Mouse (Mus musculus) midbrain, embryonic 11.5 days (tissue): ENCODE results near the gene Rgs8. TPM values are rescaled to one million over a fixed set of nuclear protein-coding genes. Genes with fewer than 3 reads are reported as not detected.
A peak's percentile ranks its signal among the peaks of the same experiment; 100 is the strongest.

ENCODE experiments used
- ATAC-seq: fragments of 200-750 bp; cut with Nextera tagmentation; 2 replicates; pipeline ENCODE4 v1.8.0; 2017; ENCODE audit warnings: moderate TSS enrichment, moderate library complexity; ENCODE audit not compliant: low FRiP score
- DNase-seq: peaks from one replicate; pipeline ENCODE4 v3.0.0; 2015; ENCODE audit warnings: low spot score; ENCODE audit errors: missing footprints
- H3K27ac ChIP-seq: fragments of 300-500 bp; sonication (generic); 2 replicates; pipeline ENCODE4 v1.5.1; 2014; ENCODE audit warnings: low read depth, low read length
- H3K27me3 ChIP-seq: fragments of 300-500 bp; sonication (generic); 2 replicates; pipeline ENCODE4 v1.6.1; 2014; ENCODE audit warnings: mild to moderate bottlenecking, low read length, moderate library complexity, mixed read lengths; ENCODE audit not compliant: control insufficient read depth, insufficient read depth
- H3K36me3 ChIP-seq: fragments of 300-500 bp; sonication (generic); 2 replicates; pipeline ENCODE4 v1.6.1; 2014; ENCODE audit warnings: mild to moderate bottlenecking, low read length, moderate library complexity, mixed read lengths; ENCODE audit not compliant: control insufficient read depth, insufficient read depth
- H3K4me1 ChIP-seq: fragments of 300-500 bp; sonication (generic); 2 replicates; pipeline ENCODE4 v1.6.1; 2014; ENCODE audit warnings: low read length; ENCODE audit not compliant: control insufficient read depth, insufficient read depth
- H3K4me2 ChIP-seq: fragments of 300-500 bp; sonication (generic); 2 replicates; pipeline ENCODE4 v1.6.1; 2014; ENCODE audit warnings: mild to moderate bottlenecking, moderate library complexity
- H3K4me3 ChIP-seq: fragments of 300-500 bp; sonication (generic); 2 replicates; pipeline ENCODE4 v1.5.1; 2014; ENCODE audit warnings: low read depth, low read length
- H3K9ac ChIP-seq: fragments of 300-500 bp; sonication (generic); 2 replicates; pipeline ENCODE4 v1.6.1; 2014; ENCODE audit warnings: low read length
- H3K9me3 ChIP-seq: fragments of 300-500 bp; sonication (generic); 2 replicates; pipeline ENCODE4 v1.6.1; 2016; ENCODE audit warnings: low read length; ENCODE audit not compliant: control insufficient read depth
- WGBS: fragments of 180-500 bp; shearing (Covaris S2); extraction: QIAGEN DNeasy Blood & Tissue Kit; methylation state at CpG from one replicate; pipeline ENCODE4 v1.1.7; 2014; 5-methylcytosine and 5-hydroxymethylcytosine counted together
- polyA plus RNA-seq: library from polyadenylated mRNA; unstranded; fragments of >200 nt; fragmentation: Nextera tagmentation; extraction: Ambion mirVana; gene quantifications from 2 replicates; pipeline ENCODE4 v1.2.1, GENCODE M21; 2014

Rgs8 gene
- polyA plus RNA-seq, 1 experiment from 2014 or later, result 12.7 TPM

DNA sequence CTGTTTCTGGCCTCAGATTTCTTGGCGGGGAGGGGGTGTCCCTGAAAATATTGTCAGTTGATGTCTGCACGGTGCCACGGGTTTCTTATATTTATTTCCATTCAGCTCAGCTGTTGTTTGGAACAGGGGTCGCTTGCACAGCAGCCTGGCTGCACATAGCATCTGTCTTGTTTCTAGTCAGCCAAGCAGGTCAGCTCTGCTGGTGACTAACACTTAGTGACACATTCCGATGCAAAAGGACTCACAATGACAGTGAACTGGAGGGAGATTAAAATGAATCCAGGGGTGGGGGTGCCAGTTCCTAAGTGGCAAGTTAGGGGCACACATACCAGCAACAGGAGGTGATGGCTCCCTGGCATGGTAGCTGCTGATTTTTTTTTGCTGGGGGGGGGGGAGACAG lies 849 bp downstream of the Rgs8 start:
- Histone ChIP-seq H3K36me3 (no peaks in the 10 kb centered on the region), H3K9me3 (no peaks in the 10 kb centered on the region), H3K4me2 (peak overlapping the region; percentile 71), H3K4me3 (peak overlapping the region; percentile 40), H3K27me3 (peaks cover 2% of the 10 kb centered on the region; the same call in 1 of the 2 replicates), H3K4me1 (peaks cover 23% of the 10 kb centered on the region), H3K27ac (peak overlapping the region; percentile 47; the same call in 1 of the 2 replicates), H3K9ac (peak overlapping the region; percentile 53)
- ATAC-seq (0 out of 2 replicates have a peak, but pooled peaks have one; percentile 14), DNase-seq (no peak)
- 2% methylated on average over 5 of the region's 5 CpGs for WGBS

DNA sequence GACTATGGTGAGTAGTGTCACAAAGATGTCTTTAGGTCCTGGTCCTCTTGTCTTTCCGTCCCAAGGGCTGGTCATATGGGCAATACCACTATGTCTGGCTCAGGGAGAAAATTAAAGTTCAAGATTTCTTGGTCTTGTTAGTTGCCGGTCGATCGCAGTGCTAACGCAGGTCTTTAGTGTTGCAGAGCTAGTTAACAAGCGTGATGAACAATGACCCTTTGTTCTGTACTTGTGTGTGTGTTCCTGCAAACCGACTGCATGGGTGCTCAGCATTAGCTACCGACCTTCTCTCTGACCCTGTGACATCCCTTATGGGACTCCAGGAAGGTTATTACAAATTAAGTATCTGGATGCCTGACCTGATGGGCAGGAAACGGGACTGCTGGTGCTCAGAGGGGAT lies 6.8 kb downstream of the Rgs8 start:
- DNase-seq, result no peak
- peaks cover 38% of the 10 kb centered on the region for H3K4me1 ChIP-seq

DNA sequence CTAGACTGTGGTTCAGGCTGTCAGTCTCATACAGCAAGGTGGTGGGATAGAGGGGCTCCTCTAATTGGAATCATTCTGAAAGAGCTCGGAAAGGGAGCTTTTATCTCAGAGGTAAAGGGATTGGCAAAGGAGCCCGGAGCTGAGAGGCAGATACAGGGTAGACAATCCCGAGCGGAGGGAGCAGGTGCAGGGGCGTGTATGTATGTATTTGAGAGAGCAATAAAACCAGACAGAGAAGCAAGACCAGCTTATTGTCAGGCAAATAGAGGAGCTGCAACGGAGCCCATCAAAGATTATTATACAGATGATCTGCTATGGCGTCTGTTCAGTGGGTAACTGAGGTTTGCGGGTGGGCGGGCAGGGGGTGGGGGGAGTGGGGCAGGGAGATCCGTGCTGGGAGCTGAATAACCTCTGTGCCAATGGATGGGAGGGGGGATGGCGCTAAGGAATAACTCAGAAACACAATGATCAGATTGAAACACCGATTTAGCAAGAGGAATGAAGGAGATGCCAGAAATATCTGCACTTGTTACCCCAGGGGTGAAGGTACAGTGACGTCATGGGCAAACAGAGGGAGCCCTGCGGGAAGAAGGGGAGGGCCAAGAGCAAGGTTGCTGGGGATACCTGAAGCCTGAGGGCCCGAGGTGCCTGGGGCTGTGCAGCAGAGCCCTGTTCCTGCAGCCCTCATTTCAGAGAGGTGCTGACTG lies 8.3 kb downstream of the Rgs8 start:
- DNase-seq (no peak), ATAC-seq (peak; percentile 43; the same call in 1 of the 2 replicates)
- H3K9ac ChIP-seq, result no peak overlapping the region
- peak overlapping the region; percentile 12 for H3K4me2 ChIP-seq
- no peaks in the 10 kb centered on the region for H3K27me3 ChIP-seq
- peak overlapping the region; percentile 45 for H3K27ac ChIP-seq
- H3K9me3 ChIP-seq, result no peaks in the 10 kb centered on the region
- H3K4me3 ChIP-seq, result no peak overlapping the region
- peaks cover 49% of the 10 kb centered on the region for H3K4me1 ChIP-seq
- no peaks in the 10 kb centered on the region for H3K36me3 ChIP-seq
- 22% methylated on average over 15 of the region's 15 CpGs for WGBS

More for the DNA sequence above, 6.8 kb downstream of the Rgs8 start:
- H3K4me2 ChIP-seq, result peak overlapping the region; percentile 6; the same call in 1 of the 2 replicates
- H3K27ac ChIP-seq, result no peak overlapping the region
- ATAC-seq, result no peak
- H3K9ac ChIP-seq, result no peak overlapping the region
- no peaks in the 10 kb centered on the region for H3K9me3 ChIP-seq
- no peaks in the 10 kb centered on the region for H3K36me3 ChIP-seq
- WGBS, result 23% methylated on average over 9 of the region's 9 CpGs
- no peaks in the 10 kb centered on the region for H3K27me3 ChIP-seq
- H3K4me3 ChIP-seq, result no peak overlapping the region

DNA sequence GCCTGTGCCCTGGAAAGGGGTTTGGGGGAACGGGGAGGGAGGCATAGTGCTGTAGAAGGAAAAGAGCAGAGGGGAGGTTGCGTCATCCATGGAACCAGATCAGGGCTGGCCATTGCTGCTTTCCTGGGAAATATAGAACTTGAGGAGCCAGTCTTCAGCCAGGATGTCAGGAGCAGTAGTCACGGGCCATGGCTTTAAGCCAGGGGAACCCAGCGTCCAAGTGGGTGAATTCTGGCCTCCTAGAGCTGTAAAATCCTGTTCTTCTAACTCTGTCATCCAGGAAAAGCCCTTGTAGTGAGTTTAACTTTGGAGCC lies 8.8 kb downstream of the Rgs8 start:
- ATAC-seq (no peak), DNase-seq (no peak)
- H3K9me3 ChIP-seq, result no peaks in the 10 kb centered on the region
- no peak overlapping the region for H3K4me3 ChIP-seq
- WGBS, result 68% methylated on average over 4 of the region's 4 CpGs
- H3K9ac ChIP-seq, result no peak overlapping the region
- H3K4me1 ChIP-seq, result peaks cover 54% of the 10 kb centered on the region
- peak overlapping the region; percentile 12 for H3K4me2 ChIP-seq
- no peaks in the 10 kb centered on the region for H3K36me3 ChIP-seq
- H3K27ac ChIP-seq, result peak overlapping the region; percentile 45
- no peaks in the 10 kb centered on the region for H3K27me3 ChIP-seq

DNA sequence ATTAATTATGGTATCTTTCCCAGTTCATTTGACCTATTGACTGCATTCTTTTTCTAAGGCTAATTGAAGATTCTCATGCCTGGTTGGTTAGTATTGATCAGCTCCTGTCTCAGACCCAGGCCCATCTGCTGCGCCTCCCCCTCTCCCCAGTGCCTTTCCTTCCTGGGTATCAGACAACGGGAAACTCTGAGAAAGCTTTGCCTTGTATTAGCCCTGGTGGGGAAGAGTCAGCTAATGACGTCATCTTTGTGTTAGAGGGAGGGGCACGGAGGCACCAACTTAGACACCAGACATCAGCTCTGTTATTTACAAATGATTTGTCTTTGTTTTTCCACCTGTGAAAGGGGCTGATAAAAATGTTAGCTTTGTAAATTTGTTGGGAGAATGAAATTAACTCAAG lies 9.5 kb downstream of the Rgs8 start:
- no peak overlapping the region for H3K4me2 ChIP-seq
- no peaks in the 10 kb centered on the region for H3K27me3 ChIP-seq
- peaks cover 54% of the 10 kb centered on the region for H3K4me1 ChIP-seq
- 25% methylated on average over 4 of the region's 4 CpGs for WGBS
- no peaks in the 10 kb centered on the region for H3K36me3 ChIP-seq
- ATAC-seq (0 out of 2 replicates have a peak, but pooled peaks have one; percentile 25), DNase-seq (peak; percentile 83)
- no peak overlapping the region for H3K9ac ChIP-seq
- H3K9me3 ChIP-seq, result no peaks in the 10 kb centered on the region
- no peak overlapping the region for H3K27ac ChIP-seq
- H3K4me3 ChIP-seq, result no peak overlapping the region

DNA sequence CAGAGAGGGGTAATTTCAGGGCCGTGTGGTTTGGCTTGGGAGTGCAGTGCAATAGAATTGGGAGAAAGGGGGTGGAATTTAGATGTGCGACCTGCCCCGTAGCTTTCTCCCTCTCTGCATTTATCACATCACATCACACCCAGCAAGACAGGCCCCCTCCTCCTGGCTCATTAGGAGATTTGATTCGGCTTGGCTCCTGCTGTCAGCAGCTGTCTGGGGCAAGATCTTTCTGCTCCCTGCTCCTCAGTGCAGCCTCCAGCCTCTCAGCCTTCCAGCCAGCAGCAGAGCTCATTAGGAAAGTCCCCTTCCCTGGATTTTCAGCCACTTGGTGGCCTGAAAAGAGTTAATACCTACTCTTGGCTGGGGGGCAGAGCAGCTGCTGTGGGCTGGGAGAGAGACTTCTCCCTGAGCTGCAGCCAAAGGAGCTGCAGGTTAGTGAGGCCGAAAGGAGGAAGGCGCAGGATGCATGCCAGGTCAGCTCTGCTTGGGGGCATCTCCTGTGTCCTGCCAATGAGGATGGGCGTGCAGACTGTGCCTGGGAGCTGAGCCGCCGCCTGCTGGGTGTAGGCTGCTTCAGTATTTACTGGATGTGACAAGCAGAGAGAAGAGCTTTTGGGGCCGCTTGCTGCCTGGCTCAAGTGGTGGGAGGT lies 12.4 kb downstream of the Rgs8 start:
- H3K4me2 ChIP-seq, result peak overlapping the region; percentile 34
- H3K9me3 ChIP-seq, result no peaks in the 10 kb centered on the region
- H3K4me3 ChIP-seq, result 0 out of 2 replicates have a peak overlapping the region, but pooled peaks have one; percentile 16
- ATAC-seq (peak; percentile 65), DNase-seq (peak; percentile 91)
- no peaks in the 10 kb centered on the region for H3K27me3 ChIP-seq
- H3K27ac ChIP-seq, result peak overlapping the region; percentile 54
- H3K4me1 ChIP-seq, result peaks cover 49% of the 10 kb centered on the region
- 3% methylated on average over 10 of the region's 10 CpGs for WGBS
- H3K9ac ChIP-seq, result peak overlapping the region; percentile 41
- no peaks in the 10 kb centered on the region for H3K36me3 ChIP-seq

DNA sequence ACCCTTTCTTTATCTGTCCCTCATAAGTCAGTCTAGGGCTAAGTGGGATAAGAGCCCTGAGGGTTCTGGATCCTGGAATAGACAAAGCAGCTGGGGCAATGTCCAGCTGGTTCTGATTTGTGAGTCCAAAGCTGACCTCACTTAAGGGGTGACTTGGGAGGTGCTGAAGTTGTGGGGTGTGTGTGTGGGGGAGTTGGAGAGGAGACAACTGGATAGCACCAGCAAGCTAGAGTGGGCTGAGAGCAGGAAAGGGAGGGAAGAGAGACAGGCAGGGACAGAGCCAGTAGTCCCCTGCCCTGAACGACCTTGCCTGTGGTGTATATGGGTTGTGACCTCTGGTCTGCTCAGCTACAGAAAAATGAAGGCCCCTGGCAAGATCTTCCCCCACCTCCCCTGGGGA lies 13.4 kb downstream of the Rgs8 start:
- WGBS, result 31% methylated on average over 1 of the region's 1 CpGs

DNA sequence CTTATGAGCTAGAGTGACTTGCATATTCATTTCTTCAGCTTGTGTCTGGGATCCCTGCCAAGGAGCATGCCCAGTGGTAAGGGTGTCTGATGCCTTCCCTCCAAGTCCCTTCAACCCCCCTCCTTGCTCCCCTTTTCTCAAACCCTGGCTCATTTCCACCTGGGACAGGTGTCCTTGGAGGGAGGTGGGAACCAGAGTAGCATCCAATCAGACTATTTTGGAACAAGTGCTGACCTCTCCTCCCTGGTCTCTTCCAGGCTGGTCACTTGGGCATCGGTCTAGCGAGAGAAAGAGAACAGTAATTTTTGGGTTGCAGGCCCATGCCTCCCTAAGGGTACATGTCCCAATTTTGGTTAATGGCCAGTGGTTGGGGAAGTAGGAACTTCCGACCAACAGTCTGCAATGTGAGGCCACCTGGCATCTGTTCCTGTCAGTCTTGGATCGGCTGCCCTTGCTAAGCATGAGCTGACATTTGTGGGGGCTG lies 14.5 kb downstream of the Rgs8 start:
- no peak for ATAC-seq
- Histone ChIP-seq H3K9ac (no peak overlapping the region), H3K36me3 (no peaks in the 10 kb centered on the region), H3K9me3 (no peaks in the 10 kb centered on the region), H3K4me3 (no peak overlapping the region), H3K27me3 (no peaks in the 10 kb centered on the region), H3K4me1 (peaks cover 29% of the 10 kb centered on the region), H3K27ac (no peak overlapping the region), H3K4me2 (no peak overlapping the region)
- WGBS, result 89% methylated on average over 4 of the region's 4 CpGs
- no peak for DNase-seq

More for the DNA sequence above, 13.4 kb downstream of the Rgs8 start:
- no peak overlapping the region for H3K4me3 ChIP-seq
- peak; percentile 61 for DNase-seq
- H3K9me3 ChIP-seq, result no peaks in the 10 kb centered on the region
- H3K4me1 ChIP-seq, result peaks cover 39% of the 10 kb centered on the region
- H3K36me3 ChIP-seq, result no peaks in the 10 kb centered on the region
- no peak for ATAC-seq
- no peaks in the 10 kb centered on the region for H3K27me3 ChIP-seq
- peak overlapping the region; percentile 9; the same call in 1 of the 2 replicates for H3K4me2 ChIP-seq
- peak overlapping the region; percentile 20; the same call in 1 of the 2 replicates for H3K9ac ChIP-seq
- H3K27ac ChIP-seq, result peak overlapping the region; percentile 54; the same call in 1 of the 2 replicates

DNA sequence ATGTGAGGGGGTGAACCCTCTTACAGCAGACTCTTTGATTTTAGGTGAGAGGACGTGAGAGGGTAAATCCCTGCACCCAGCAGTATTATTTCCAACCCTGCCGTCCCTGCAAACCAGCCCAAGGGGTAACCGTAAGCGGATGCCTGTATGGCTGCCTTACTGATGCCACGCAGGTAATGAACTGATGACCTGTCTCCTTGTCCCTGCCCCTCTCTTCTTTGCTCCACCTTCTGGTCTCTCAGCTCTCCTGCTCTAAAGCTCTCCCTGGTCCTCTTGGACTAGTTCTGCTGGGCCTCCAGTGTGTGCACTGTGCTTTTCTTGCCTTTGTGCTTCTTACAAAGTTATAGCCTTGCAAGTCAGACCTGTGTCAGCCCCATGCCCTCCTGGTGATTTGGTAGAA lies 15.0 kb downstream of the Rgs8 start:
- 81% methylated on average over 5 of the region's 5 CpGs for WGBS
- no peak overlapping the region for H3K9ac ChIP-seq
- peaks cover 25% of the 10 kb centered on the region for H3K4me1 ChIP-seq
- DNase-seq (no peak), ATAC-seq (no peak)
- H3K27ac ChIP-seq, result no peak overlapping the region
- H3K27me3 ChIP-seq, result no peaks in the 10 kb centered on the region
- H3K4me3 ChIP-seq, result no peak overlapping the region
- H3K4me2 ChIP-seq, result no peak overlapping the region
- H3K36me3 ChIP-seq, result no peaks in the 10 kb centered on the region
- no peaks in the 10 kb centered on the region for H3K9me3 ChIP-seq
